Mouse (Mus musculus): ENCODE measurements around the gene Swap70.

DNA sequence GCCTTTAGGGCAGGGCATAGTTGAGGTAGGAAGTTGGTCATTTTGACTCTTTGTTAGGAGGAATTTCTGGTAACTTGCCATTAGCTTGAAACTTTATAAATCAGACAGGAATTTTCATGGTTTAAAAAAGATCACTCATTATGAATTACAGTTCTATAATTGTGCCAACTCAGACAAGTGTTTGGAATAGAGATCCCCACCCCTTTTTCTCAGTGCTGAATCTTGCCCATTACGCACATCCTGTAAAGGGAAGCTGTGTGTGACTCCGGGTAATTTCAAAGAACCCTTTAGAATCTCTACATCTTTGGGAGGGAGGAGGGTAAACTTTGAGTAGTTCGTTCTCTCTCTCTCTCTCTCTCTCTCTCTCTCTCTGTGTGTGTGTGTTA lies 15.9 kb downstream of the Swap70 start:
- TF ChIP-seq POLR2A (IDR thresholded peaks at IDR 0.05; ENCODE audit: extremely low read depth, insufficient read depth, low read length), result no peak
- TF ChIP-seq CTCF (IDR thresholded peaks at IDR 0.05; ENCODE audit: low read depth, low read length), result no peak

Data from liver, adult 2 months (tissue).